Mouse (Mus musculus) limb, embryonic 15.5 days (tissue): Measurements from ENCODE around the gene A830005F24Rik. TPM values are rescaled to one million over a fixed set of nuclear protein-coding genes. Genes with fewer than 3 reads are reported as not detected.
"Not testable (repeated sequence)": the region's sequence is repeated elsewhere in the genome, so short reads cannot be mapped to it uniquely, and the experiment has no call there.

ENCODE experiments used
- ATAC-seq: fragments of 200-750 bp; cut with Nextera tagmentation; 2 replicates; pipeline ENCODE4 v1.8.0; 2017; ENCODE audit warnings: low read depth, moderate TSS enrichment; ENCODE audit not compliant: insufficient number of reproducible peaks, low FRiP score, low TSS enrichment
- H3K27ac ChIP-seq: fragments of 300-500 bp; sonication (generic); 2 replicates; pipeline ENCODE4 v1.5.1; 2015; ENCODE audit warnings: moderate library complexity, mild to moderate bottlenecking, inconsistent platforms
- H3K27me3 ChIP-seq: fragments of 300-500 bp; sonication (generic); 2 replicates; pipeline ENCODE4 v1.6.1; 2015; ENCODE audit warnings: inconsistent platforms
- H3K36me3 ChIP-seq: fragments of 300-500 bp; sonication (generic); 2 replicates; pipeline ENCODE4 v1.6.1; 2015; ENCODE audit warnings: inconsistent platforms
- H3K4me1 ChIP-seq: fragments of 300-500 bp; sonication (generic); 2 replicates; pipeline ENCODE4 v1.6.1; 2015; ENCODE audit warnings: inconsistent platforms
- H3K4me2 ChIP-seq: fragments of 300-500 bp; sonication (generic); 2 replicates; pipeline ENCODE4 v1.6.1; 2015; ENCODE audit warnings: mild to moderate bottlenecking, inconsistent platforms
- H3K4me3 ChIP-seq: fragments of 300-500 bp; sonication (generic); 2 replicates; pipeline ENCODE4 v1.5.1; 2015; ENCODE audit warnings: mild to moderate bottlenecking, inconsistent platforms
- H3K9ac ChIP-seq: fragments of 300-500 bp; sonication (generic); 2 replicates; pipeline ENCODE4 v1.6.1; 2015; ENCODE audit warnings: inconsistent platforms
- H3K9me3 ChIP-seq: fragments of 300-500 bp; sonication (generic); 2 replicates; pipeline ENCODE4 v1.6.1; 2016; ENCODE audit warnings: inconsistent platforms
- WGBS: fragments of 180-500 bp; shearing (Covaris S2); methylation state at CpG from one replicate; pipeline ENCODE4 v1.1.7; 2015; 5-methylcytosine and 5-hydroxymethylcytosine counted together
- polyA plus RNA-seq: library from polyadenylated mRNA; unstranded; fragments of >200 nt; fragmentation: Nextera tagmentation; extraction: Ambion mirVana; gene quantifications from 2 replicates; pipeline ENCODE4 v1.2.1, GENCODE M21; 2015

A830005F24Rik gene
- polyA plus RNA-seq, 1 experiment from 2014 or later = 2.6 TPM

DNA sequence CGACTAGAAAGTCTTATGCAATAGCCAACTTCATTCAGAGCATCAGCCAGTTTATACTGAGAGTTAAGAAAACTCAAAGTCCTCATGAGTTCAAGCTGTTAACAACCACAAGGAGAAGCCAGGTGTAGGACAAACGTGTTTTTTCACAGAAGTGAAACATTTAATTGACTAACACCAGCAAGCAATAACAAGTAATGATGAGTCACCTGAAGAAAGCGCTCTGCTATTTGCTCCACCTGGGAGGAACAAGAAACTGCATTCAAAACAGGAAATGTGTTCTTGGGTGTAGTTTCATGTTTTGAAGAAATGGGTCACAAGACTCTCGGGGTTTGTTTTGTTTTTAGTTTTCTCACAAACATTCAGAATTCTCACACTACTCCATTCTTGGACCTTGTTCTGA lies 2.5 kb downstream of the A830005F24Rik start:
- Histone ChIP-seq H3K9me3 (no peaks in the 10 kb centered on the region), H3K27me3 (no peaks in the 10 kb centered on the region), H3K27ac (no peak overlapping the region), H3K4me2 (no peak overlapping the region), H3K4me1 (peaks cover 7% of the 10 kb centered on the region), H3K9ac (no peak overlapping the region), H3K36me3 (no peaks in the 10 kb centered on the region), H3K4me3 (no peak overlapping the region)
- no peak for ATAC-seq
- 73% methylated on average over 4 of the region's 4 CpGs for WGBS

DNA sequence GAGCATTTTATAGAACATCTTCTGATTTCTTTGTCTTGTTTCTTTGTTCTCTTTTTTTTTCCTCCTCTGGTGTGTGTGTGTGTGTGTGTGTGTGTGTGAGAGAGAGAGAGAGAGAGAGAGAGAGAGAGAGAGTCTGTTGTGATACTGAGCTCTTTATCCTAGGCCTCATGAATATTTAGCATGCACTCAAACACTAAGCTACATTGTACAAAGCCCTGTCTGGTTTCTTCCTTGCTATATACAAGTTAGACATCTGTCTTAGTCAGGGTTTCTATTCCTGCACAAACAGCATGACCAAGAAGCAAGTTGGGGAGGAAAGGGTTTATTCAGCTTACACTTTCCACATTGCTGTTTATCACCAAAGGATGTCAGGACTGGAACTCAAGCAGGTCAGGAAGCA lies 5.8 kb downstream of the A830005F24Rik start:
- not testable (repeated sequence) for H3K27me3 ChIP-seq, H3K4me2 ChIP-seq, H3K27ac ChIP-seq, H3K9me3 ChIP-seq, H3K9ac ChIP-seq, H3K36me3 ChIP-seq, H3K4me1 ChIP-seq, ATAC-seq, H3K4me3 ChIP-seq

- H3K9me3 ChIP-seq = no peaks in the 10 kb centered on the region
- H3K4me1 ChIP-seq = no peaks in the 10 kb centered on the region
- no peak overlapping the region for H3K27ac ChIP-seq
- H3K9ac ChIP-seq = no peak overlapping the region
- H3K36me3 ChIP-seq = no peaks in the 10 kb centered on the region
- WGBS = 74% methylated on average over 5 of the region's 5 CpGs
- no peak for ATAC-seq
- H3K4me3 ChIP-seq = no peak overlapping the region
- no peak overlapping the region for H3K4me2 ChIP-seq
- no peaks in the 10 kb centered on the region for H3K27me3 ChIP-seq
Measured at GRCm38 (mm10) chr13:48525745-48526144, 12.4 kb downstream of the A830005F24Rik start.

DNA sequence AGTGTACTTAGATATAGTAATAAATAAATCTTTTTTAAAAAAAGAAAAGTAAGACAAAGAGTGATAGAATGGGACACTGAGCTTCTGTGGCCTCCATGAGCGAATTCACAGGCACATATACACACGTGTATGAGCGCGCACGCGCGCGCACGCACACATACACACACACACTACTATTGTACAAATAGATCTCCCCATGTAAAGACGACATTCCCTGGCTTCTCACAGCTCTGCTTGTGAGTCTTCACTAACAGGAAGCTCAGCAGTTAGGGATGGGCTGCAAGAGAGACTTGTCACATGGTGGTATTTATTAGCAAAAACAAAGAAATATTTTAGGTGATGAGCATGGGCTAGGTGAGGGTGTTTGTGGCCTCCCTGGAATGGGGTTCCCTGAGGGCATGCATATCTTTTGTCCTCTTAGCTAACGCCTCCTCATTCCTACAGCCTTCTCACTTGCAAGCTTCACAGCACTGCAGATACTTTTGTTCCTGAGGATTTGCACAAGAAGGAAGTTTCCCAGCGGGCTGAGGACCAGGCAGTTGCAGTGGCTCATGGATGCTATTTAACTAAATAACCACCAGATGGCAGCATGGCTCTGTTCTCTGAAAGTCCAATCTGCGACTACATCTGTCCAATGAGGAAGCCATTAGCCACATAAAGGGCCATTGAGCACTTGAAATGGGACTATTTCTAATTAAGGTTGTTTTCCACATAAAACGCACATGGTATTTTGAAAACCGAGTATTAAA lies 14.9 kb downstream of the A830005F24Rik start:
- H3K4me2 ChIP-seq = no peak overlapping the region
- no peaks in the 10 kb centered on the region for H3K9me3 ChIP-seq
- peaks cover 1% of the 10 kb centered on the region; the same call in 1 of the 2 replicates for H3K36me3 ChIP-seq
- no peaks in the 10 kb centered on the region for H3K27me3 ChIP-seq
- no peak overlapping the region for H3K4me3 ChIP-seq
- no peak overlapping the region for H3K9ac ChIP-seq
- H3K27ac ChIP-seq = no peak overlapping the region
- 0 out of 2 replicates have a peak, but pooled peaks have one; percentile 44 for ATAC-seq
- no peaks in the 10 kb centered on the region for H3K4me1 ChIP-seq
- 54% methylated on average over 15 of the region's 15 CpGs for WGBS

DNA sequence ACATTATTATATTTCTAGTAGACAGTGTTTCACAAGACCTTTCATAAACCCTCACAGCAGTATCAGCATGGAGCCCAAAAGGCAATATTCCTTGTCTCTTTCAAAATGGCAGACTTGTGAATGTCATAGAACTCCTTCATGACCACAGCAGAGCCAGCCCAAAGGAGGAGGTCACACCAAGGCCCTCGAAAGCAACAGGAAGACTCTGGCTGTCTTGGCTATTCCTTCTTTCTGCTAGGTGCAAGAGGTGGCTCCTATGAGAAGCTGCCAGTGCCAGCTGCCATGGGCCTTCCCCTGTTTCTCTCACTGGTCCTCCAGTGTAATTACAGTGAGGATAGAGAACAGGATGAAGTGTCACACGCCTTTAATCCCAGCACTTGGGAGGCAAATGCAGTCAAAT lies 15.7 kb downstream of the A830005F24Rik start:
- WGBS = 37% methylated on average over 2 of the region's 2 CpGs
- ATAC-seq = no peak
- Histone ChIP-seq H3K4me2 (no peak overlapping the region), H3K4me1 (no peaks in the 10 kb centered on the region), H3K27me3 (no peaks in the 10 kb centered on the region), H3K36me3 (peaks cover 9% of the 10 kb centered on the region; the same call in 1 of the 2 replicates), H3K27ac (no peak overlapping the region), H3K9me3 (no peaks in the 10 kb centered on the region), H3K4me3 (no peak overlapping the region), H3K9ac (no peak overlapping the region)

GRCm38 (mm10) chr13:48530685-48531084 lies 17.3 kb downstream of the A830005F24Rik start:
- Histone ChIP-seq H3K36me3 (peaks cover 20% of the 10 kb centered on the region; the same call in 1 of the 2 replicates), H3K4me2 (no peak overlapping the region), H3K9ac (no peak overlapping the region), H3K9me3 (no peaks in the 10 kb centered on the region), H3K4me3 (no peak overlapping the region), H3K27me3 (no peaks in the 10 kb centered on the region), H3K4me1 (no peaks in the 10 kb centered on the region), H3K27ac (peak overlapping the region; percentile 3; the same call in 1 of the 2 replicates)
- ATAC-seq = no peak; the same call in 1 of the 2 replicates
- 64% methylated on average over 2 of the region's 2 CpGs for WGBS

- Histone ChIP-seq H3K4me3 (no peak overlapping the region), H3K27me3 (no peaks in the 10 kb centered on the region), H3K9ac (no peak overlapping the region), H3K27ac (no peak overlapping the region), H3K4me1 (no peaks in the 10 kb centered on the region), H3K36me3 (peaks cover 23% of the 10 kb centered on the region; the same call in 1 of the 2 replicates), H3K4me2 (no peak overlapping the region), H3K9me3 (no peaks in the 10 kb centered on the region)
- WGBS = 78% methylated on average over 2 of the region's 2 CpGs
- no peak for ATAC-seq
Measured at GRCm38 (mm10) chr13:48531448-48531847, 18.1 kb downstream of the A830005F24Rik start.

DNA sequence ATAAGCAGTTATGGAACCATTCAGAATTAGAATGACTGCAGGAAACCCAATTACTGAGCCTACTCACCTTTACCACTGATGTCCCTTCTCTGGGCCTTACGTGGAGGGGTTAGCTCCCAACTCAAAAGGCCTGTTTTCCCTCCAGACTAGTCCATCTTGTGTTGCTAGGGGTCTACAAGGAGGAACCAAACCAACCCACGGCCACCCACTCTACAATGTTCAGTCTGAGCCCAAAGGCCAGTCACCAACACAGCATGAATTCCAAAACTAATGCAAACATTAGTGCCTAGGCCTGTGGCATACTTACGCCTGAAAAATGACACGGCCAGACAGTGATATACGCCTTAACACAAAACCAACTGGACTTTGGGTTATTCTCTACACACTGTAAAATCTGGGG lies 20.1 kb downstream of the A830005F24Rik start:
- no peaks in the 10 kb centered on the region for H3K9me3 ChIP-seq
- no peak overlapping the region for H3K27ac ChIP-seq
- no peak overlapping the region for H3K9ac ChIP-seq
- no peaks in the 10 kb centered on the region for H3K27me3 ChIP-seq
- H3K4me2 ChIP-seq = no peak overlapping the region
- H3K4me1 ChIP-seq = no peaks in the 10 kb centered on the region
- H3K4me3 ChIP-seq = no peak overlapping the region
- H3K36me3 ChIP-seq = peaks cover 28% of the 10 kb centered on the region
- WGBS = 93% methylated on average over 5 of the region's 5 CpGs
- ATAC-seq = no peak

GRCm38 (mm10) chr13:48540488-48540887 lies 27.1 kb downstream of the A830005F24Rik start:
- H3K9ac ChIP-seq = no peak overlapping the region
- H3K4me2 ChIP-seq = no peak overlapping the region
- no peaks in the 10 kb centered on the region for H3K9me3 ChIP-seq
- H3K27me3 ChIP-seq = no peaks in the 10 kb centered on the region
- 22% methylated on average over 1 of the region's 1 CpGs for WGBS
- H3K4me1 ChIP-seq = peaks cover 30% of the 10 kb centered on the region
- H3K36me3 ChIP-seq = peaks cover 10% of the 10 kb centered on the region
- no peak overlapping the region for H3K4me3 ChIP-seq
- ATAC-seq = no peak
- H3K27ac ChIP-seq = no peak overlapping the region

- no peaks in the 10 kb centered on the region for H3K36me3 ChIP-seq
- 0 out of 2 replicates have a peak overlapping the region, but pooled peaks have one; percentile 38 for H3K27ac ChIP-seq
- peak overlapping the region; percentile 52 for H3K4me2 ChIP-seq
- H3K9ac ChIP-seq = no peak overlapping the region
- no peaks in the 10 kb centered on the region for H3K9me3 ChIP-seq
- peak overlapping the region; percentile 92 for H3K4me3 ChIP-seq
- peaks cover 32% of the 10 kb centered on the region for H3K4me1 ChIP-seq
- H3K27me3 ChIP-seq = no peaks in the 10 kb centered on the region
- no peak for ATAC-seq
Measured at GRCm38 (mm10) chr13:48544391-48544790, 31.0 kb downstream of the A830005F24Rik start.

GRCm38 (mm10) chr13:48544867-48545266 lies 31.5 kb downstream of the A830005F24Rik start:
- 48% methylated on average over 4 of the region's 4 CpGs for WGBS
- Histone ChIP-seq H3K4me3 (peak overlapping the region; percentile 92), H3K9ac (peak overlapping the region; percentile 79), H3K27me3 (no peaks in the 10 kb centered on the region), H3K4me1 (peaks cover 29% of the 10 kb centered on the region), H3K4me2 (peak overlapping the region; percentile 52), H3K27ac (peak overlapping the region; percentile 50; the same call in 1 of the 2 replicates), H3K36me3 (no peaks in the 10 kb centered on the region), H3K9me3 (no peaks in the 10 kb centered on the region)
- ATAC-seq = no peak

DNA sequence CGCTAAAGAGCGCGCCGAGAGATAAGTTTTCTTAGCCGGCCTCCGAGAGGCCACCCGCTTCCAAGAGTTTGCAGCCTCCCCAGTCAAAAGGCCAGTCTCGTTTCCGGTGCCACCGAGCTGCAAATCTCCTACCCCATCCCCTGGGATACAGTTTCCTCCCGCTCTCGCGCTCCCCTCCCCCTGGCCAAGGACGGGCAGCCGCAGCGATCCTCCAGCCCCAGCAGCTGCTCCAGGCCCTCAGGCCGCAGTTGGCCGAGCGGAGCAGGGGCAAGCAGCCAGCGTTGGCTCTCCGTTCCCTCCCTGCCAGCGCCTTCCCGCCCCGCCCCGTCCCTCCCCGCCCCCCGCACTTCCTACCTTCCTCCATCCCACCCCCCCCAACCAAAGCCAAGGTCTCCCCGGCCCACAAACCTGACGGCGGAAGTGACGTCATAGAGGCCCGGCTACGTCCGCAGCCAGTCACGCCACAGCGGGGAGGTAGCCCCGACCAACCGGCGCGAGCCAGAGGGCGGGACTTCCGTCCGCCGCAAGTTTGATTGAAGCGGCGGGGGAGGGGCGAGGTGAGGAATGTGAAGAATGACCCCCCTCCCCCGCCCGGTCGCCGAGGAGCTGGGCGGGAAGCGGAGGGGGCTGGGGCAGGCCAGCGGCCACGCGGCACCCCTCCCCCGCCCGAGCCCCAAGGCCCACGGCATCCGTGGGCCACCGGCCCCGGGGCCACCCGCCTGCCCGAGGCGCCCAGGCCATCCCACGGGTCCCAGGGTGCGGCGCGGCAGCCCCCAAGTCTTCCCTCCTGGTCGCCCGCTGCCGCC lies 32.3 kb downstream of the A830005F24Rik start:
- Histone ChIP-seq H3K9me3 (no peaks in the 10 kb centered on the region), H3K4me2 (peak overlapping the region; percentile 52), H3K9ac (peak overlapping the region; percentile 98), H3K36me3 (no peaks in the 10 kb centered on the region), H3K27me3 (no peaks in the 10 kb centered on the region), H3K4me3 (peak overlapping the region; percentile 92), H3K27ac (peak overlapping the region; percentile 100), H3K4me1 (peaks cover 24% of the 10 kb centered on the region)
- under 1% methylated on average over 62 of the region's 72 CpGs for WGBS
- peak; percentile 89 for ATAC-seq
